In genomic region chr12:84109924-84110323, GRCm38 (mm10) we compare ENCODE assay signal across 29 mouse cellular contexts. TPM values are rescaled to one million over a fixed set of nuclear protein-coding genes. Genes with fewer than 3 reads are reported as not detected.
DNase-seq lines count a peak whose midpoint lies in the region; TF ChIP-seq lines count a peak whose summit lies in the region.
"Had no signal": no experiment of that assay in that cellular context is flagged by ENCODE, and none has a peak within 500 bp of the region (broad histone marks: within the 10 kb centered on the region; RNA-seq: fewer than 3 reads in every experiment).

No protein-coding gene starts in this region.

- 0 out of 2 replicates have a peak, but pooled peaks have one; percentile 5 for TF ChIP-seq CTCF in heart, adult 2 months (IDR thresholded peaks at IDR 0.05)
- TF ChIP-seq CTCF in layer of hippocampus, adult 2 months (conservative IDR thresholded peaks at IDR 0.05) = peak; percentile 55
- TF ChIP-seq CTCF in E14TG2a.4 (conservative IDR thresholded peaks at IDR 0.05; ENCODE audit: low read length) = peak; percentile 20; the same call in 1 of the 2 replicates

- no peaks in the 10 kb centered on the region for H3K9me3 ChIP-seq in E14TG2a.4 (ENCODE audit: low read length)
- H3K9me3 ChIP-seq: forebrain, embryonic 10.5 days; forebrain, embryonic 13.5 days; heart, embryonic 10.5 days; heart, embryonic 13.5 days; hindbrain, embryonic 12.5 days; hindbrain, embryonic 15.5 days had no signal

- TF ChIP-seq POLR2A in heart, adult 2 months (IDR thresholded peaks at IDR 0.05; ENCODE audit: insufficient read depth, low read depth, low read length) = no peak

- no peak for TF ChIP-seq EP300 in heart, adult 2 months (IDR thresholded peaks at IDR 0.05; ENCODE audit: insufficient read depth, low read depth, low read length)

- peaks cover under 1% of the 10 kb centered on the region; the same call in 1 of the 2 replicates for H3K4me1 ChIP-seq in heart, adult 2 months (ENCODE audit: control insufficient read depth, insufficient read depth, low read length)
- peaks cover 13% of the 10 kb centered on the region for H3K4me1 ChIP-seq in E14TG2a.4 (replicated peaks; ENCODE audit: low read depth, low read length)

- no peak for DNase-seq in heart, adult 2 months
- DNase-seq in heart, adult 18-20 months = no peak
- no peak for DNase-seq in layer of hippocampus, adult 2 months (ENCODE audit: low spot score in 2 of 2)
- DNase-seq in layer of hippocampus, postnatal 25 days (ENCODE audit: extremely low spot score in 1 of 2, low spot score in 1 of 2) = no peak
- DNase-seq in MN1 (ENCODE audit: low spot score) = no peak
- DNase-seq: adrenal gland, postnatal 10 days; adrenal gland, postnatal 36 days; B cell, adult 2 months; cerebellum, adult 18-20 months; cerebellum, adult 9-10 months; cerebellum, postnatal 14 days; gastrocnemius, postnatal 10 days; gastrocnemius, postnatal 36 days had no signal

- H3K27ac ChIP-seq in heart, adult 2 months = no peak overlapping the region
- no peak overlapping the region for H3K27ac ChIP-seq in layer of hippocampus, adult 2 months
- H3K27ac ChIP-seq: forebrain, embryonic 10.5 days; forebrain, embryonic 13.5 days; heart, embryonic 10.5 days; heart, embryonic 13.5 days; hindbrain, embryonic 12.5 days; hindbrain, embryonic 15.5 days had no signal

- no peaks in the 10 kb centered on the region for H3K79me2 ChIP-seq in heart, adult 2 months (replicated peaks; ENCODE audit: control insufficient read depth, insufficient read depth, low read length)

- no peak overlapping the region for H3K4me3 ChIP-seq in heart, adult 2 months
- H3K4me3 ChIP-seq in layer of hippocampus, adult 2 months = no peak overlapping the region
- H3K4me3 ChIP-seq in E14TG2a.4 (replicated peaks; ENCODE audit: low read length) = no peak overlapping the region
- H3K4me3 ChIP-seq: forebrain, embryonic 10.5 days; forebrain, embryonic 13.5 days; heart, embryonic 10.5 days; heart, embryonic 13.5 days; hindbrain, embryonic 12.5 days; hindbrain, embryonic 15.5 days had no signal

- no peaks in the 10 kb centered on the region for H3K36me3 ChIP-seq in heart, adult 2 months (ENCODE audit: control insufficient read depth, insufficient read depth, low read length)
- H3K36me3 ChIP-seq in E14TG2a.4 (ENCODE audit: insufficient read depth, low read length) = no peaks in the 10 kb centered on the region
- H3K36me3 ChIP-seq: forebrain, embryonic 10.5 days; heart, embryonic 10.5 days; heart, embryonic 13.5 days; hindbrain, embryonic 12.5 days; hindbrain, embryonic 15.5 days had no signal

- intact Hi-C loops in heart, adult 2 months (cut with DNase I) = no loop called here

- no peak overlapping the region for H3K9ac ChIP-seq in heart, adult 2 months (ENCODE audit: low read depth, low read length)
- H3K9ac ChIP-seq: forebrain, embryonic 13.5 days; heart, embryonic 13.5 days; hindbrain, embryonic 12.5 days; hindbrain, embryonic 15.5 days had no signal

- 88% methylated on average over 1 of the region's 1 CpGs for WGBS in heart, adult 2 months

- H3K27me3 ChIP-seq in heart, adult 2 months (ENCODE audit: control insufficient read depth, insufficient read depth, low read length) = no peaks in the 10 kb centered on the region
- H3K27me3 ChIP-seq in E14TG2a.4 (ENCODE audit: insufficient read depth, low read length) = no peaks in the 10 kb centered on the region
- H3K27me3 ChIP-seq: CH12.LX; forebrain, embryonic 13.5 days; heart, embryonic 13.5 days; hindbrain, embryonic 12.5 days; hindbrain, embryonic 15.5 days; Patski had no signal

RNA-seq across cellular contexts. Expression of gene Dnal1, which starts 4.2 kb away (rescaled TPM):
- 1 to 10 TPM; 6.9 to 7.9 TPM for total RNA-seq in heart, adult 2 months (2021)
- polyA plus RNA-seq in heart, adult 2 months (2012; rRNA removed) = 3.4 and 5.4 TPM in 2 replicates
- 1 to 10 TPM; 6.6 to 6.9 TPM for total RNA-seq in heart, adult 18-20 months (2021)
- total RNA-seq in layer of hippocampus, adult 2 months (2021) = 100 to 1,000 TPM in 1 of 2 experiments, 10 to 100 TPM in 1; 99.1 to 101 TPM
- 100 to 1,000 TPM in 1 of 2 experiments, 10 to 100 TPM in 1; 95.8 to 104 TPM for total RNA-seq in layer of hippocampus, postnatal 25 days (2021)

RNA-seq across cellular contexts. Expression of gene Acot6, which starts 9.5 kb away (rescaled TPM):
- total RNA-seq in heart, adult 2 months (2021) = 1 to 10 TPM; 2.2 TPM
- 1.5 and 2.6 TPM in 2 replicates for polyA plus RNA-seq in heart, adult 2 months (2012; rRNA removed)
- total RNA-seq in heart, adult 18-20 months (2021) = 1 to 10 TPM; 2.4 to 3.0 TPM
- 1 to 10 TPM; 4.9 to 5.7 TPM for total RNA-seq in layer of hippocampus, adult 2 months (2021)
- 1 to 10 TPM; 4.3 to 5.3 TPM for total RNA-seq in layer of hippocampus, postnatal 25 days (2021)

RNA-seq across cellular contexts. Expression of gene Pnma1, which starts 38.4 kb away (rescaled TPM):
- total RNA-seq in heart, adult 2 months (2021) = under 1 TPM; 0.10 to 0.20 TPM
- 0.04 and 0.06 TPM in 2 replicates for polyA plus RNA-seq in heart, adult 2 months (2012; rRNA removed)
- total RNA-seq in heart, adult 18-20 months (2021) = under 1 TPM in 1 of 2 experiments, not detected in 1; 0.22 TPM
- 1 to 10 TPM; 2.8 to 3.8 TPM for total RNA-seq in layer of hippocampus, adult 2 months (2021)
- 1 to 10 TPM; 3.8 to 4.5 TPM for total RNA-seq in layer of hippocampus, postnatal 25 days (2021)

RNA-seq across cellular contexts. Expression of gene Acot5, which starts 40.8 kb away (rescaled TPM):
- total RNA-seq in heart, adult 2 months (2021) = not detected
- polyA plus RNA-seq in heart, adult 2 months (2012; rRNA removed) = not detected in 2 replicates
- total RNA-seq in heart, adult 18-20 months (2021) = under 1 TPM in 1 of 2 experiments, not detected in 1; 0.41 TPM
- 1 to 10 TPM; 7.1 to 8.1 TPM for total RNA-seq in layer of hippocampus, adult 2 months (2021)
- 1 to 10 TPM; 8.3 TPM for total RNA-seq in layer of hippocampus, postnatal 25 days (2021)
- total RNA-seq: CH12.LX; gastrocnemius, adult 18-20 months; gastrocnemius, postnatal 36 days; granulocyte monocyte progenitor cell, adult 5-6 weeks; heart, postnatal 25 days; hematopoietic stem cell, adult 5-6 weeks had no signal
- polyA plus RNA-seq: embryonic facial prominence, embryonic 11.5 days; embryonic facial prominence, embryonic 14.5 days; forebrain, embryonic 10.5 days; forebrain, embryonic 13.5 days; heart, embryonic 10.5 days; heart, embryonic 13.5 days; hindbrain, embryonic 12.5 days; intestine, embryonic 14.5 days had no signal

RNA-seq across cellular contexts. Expression of gene Acot3, which starts 58.0 kb away (rescaled TPM):
- total RNA-seq in heart, adult 2 months (2021) = under 1 TPM; 0.84 TPM
- polyA plus RNA-seq in heart, adult 2 months (2012; rRNA removed) = 0.32 and 0.57 TPM in 2 replicates
- 1 to 10 TPM in 1 of 2 experiments, under 1 TPM in 1; 0.69 to 1.0 TPM for total RNA-seq in heart, adult 18-20 months (2021)
- total RNA-seq in layer of hippocampus, adult 2 months (2021) = 1 to 10 TPM; 2.7 to 4.0 TPM
- total RNA-seq in layer of hippocampus, postnatal 25 days (2021) = 1 to 10 TPM; 2.3 to 3.5 TPM
- total RNA-seq: CH12.LX; gastrocnemius, adult 18-20 months; gastrocnemius, postnatal 10 days; gastrocnemius, postnatal 36 days; granulocyte monocyte progenitor cell, adult 5-6 weeks; hematopoietic stem cell, adult 5-6 weeks had no signal

Comparison
In these comparisons a context has a peak if more than half of its experiments do, and no peak if none do; other contexts are left out.
1. CTCF ChIP-seq: peak in every context shown above with its lines; median percentile 55 in layer of hippocampus, adult 2 months; 20 in E14TG2a.4; 5 in heart, adult 2 months.
2. RNA of gene Dnal1, which starts 4.2 kb away (total RNA-seq): 95.8 to 104 TPM in layer of hippocampus, postnatal 25 days and 99.1 to 101 TPM in layer of hippocampus, adult 2 months; 6.9 to 7.9 TPM in heart, adult 2 months and 6.6 to 6.9 TPM in heart, adult 18-20 months; every median in the first group is over 10 times any median in the second.